Mouse (Mus musculus): ENCODE data around the gene Kcnk15. TPM values are rescaled to one million over a fixed set of nuclear protein-coding genes. Genes with fewer than 3 reads are reported as not detected.
A peak's percentile ranks its signal among the peaks of the same experiment; 100 is the strongest.

Kcnk15 gene
- not detected in 2 replicates for polyA plus RNA-seq (2015; fragmentation: Nextera tagmentation; extraction: Ambion mirVana)

- WGBS: under 1% methylated on average over 35 of the region's 38 CpGs
- ATAC-seq (replicated peaks; ENCODE audit: low FRiP score, low read depth) (no peak), DNase-seq (ENCODE audit: low spot score) (no peak)
- 0 out of 2 replicates have a peak within 1 kb of the TSS, but pooled peaks have one; percentile 4 for H3K4me3 ChIP-seq (replicated peaks; ENCODE audit: low read depth, low read length)
- no peak within 1 kb of the TSS for H3K27ac ChIP-seq
- TF ChIP-seq CTCF (IDR thresholded peaks at IDR 0.05; ENCODE audit: low read depth): peak; percentile 48
- no peaks in the 10 kb centered on the region for H3K9me3 ChIP-seq (replicated peaks; ENCODE audit: low read length)
- 0 out of 2 replicates have a peak, but pooled peaks cover 4% of the 10 kb centered on the region for H3K4me1 ChIP-seq (replicated peaks; ENCODE audit: insufficient read depth, low read length)
- no peak within 1 kb of the TSS for H3K4me2 ChIP-seq (ENCODE audit: low read length)
- no peak within 1 kb of the TSS for H3K9ac ChIP-seq (ENCODE audit: low read depth, low read length)
- peaks cover 40% of the 10 kb centered on the region for H3K27me3 ChIP-seq (ENCODE audit: insufficient read depth, low read length)
- H3K36me3 ChIP-seq (ENCODE audit: insufficient read depth, low read length): no peaks in the 10 kb centered on the region
Measured at GRCm38 (mm10) chr2:163853461-163853901, at the start of gene Kcnk15. Gene Kcnk15, plus strand, starts transcription at chr2:163853651.

- WGBS: 61% methylated on average over 5 of the region's 5 CpGs
- TF ChIP-seq CTCF (IDR thresholded peaks at IDR 0.05; ENCODE audit: low read depth): no peak
- Histone ChIP-seq H3K27ac (no peak overlapping the region), H3K4me3 (replicated peaks; ENCODE audit: low read depth, low read length) (no peak overlapping the region), H3K27me3 (ENCODE audit: insufficient read depth, low read length) (no peaks in the 10 kb centered on the region), H3K4me1 (replicated peaks; ENCODE audit: insufficient read depth, low read length) (no peaks in the 10 kb centered on the region), H3K9me3 (replicated peaks; ENCODE audit: low read length) (no peaks in the 10 kb centered on the region), H3K4me2 (ENCODE audit: low read length) (no peak overlapping the region), H3K9ac (ENCODE audit: low read depth, low read length) (no peak overlapping the region), H3K36me3 (ENCODE audit: insufficient read depth, low read length) (no peaks in the 10 kb centered on the region)
- DNase-seq (ENCODE audit: low spot score): no peak
- no peak for ATAC-seq (replicated peaks; ENCODE audit: low FRiP score, low read depth)
Measured at GRCm38 (mm10) chr2:163803838-163804237, 49.6 kb upstream of the Kcnk15 start.

- H3K9ac ChIP-seq (ENCODE audit: low read depth, low read length): no peak overlapping the region
- H3K9me3 ChIP-seq (replicated peaks; ENCODE audit: low read length): no peaks in the 10 kb centered on the region
- 93% methylated on average over 4 of the region's 4 CpGs for WGBS
- no peak for TF ChIP-seq CTCF (IDR thresholded peaks at IDR 0.05; ENCODE audit: low read depth)
- no peak for ATAC-seq (replicated peaks; ENCODE audit: low FRiP score, low read depth)
- H3K4me2 ChIP-seq (ENCODE audit: low read length): no peak overlapping the region
- no peak overlapping the region for H3K27ac ChIP-seq
- H3K4me1 ChIP-seq (replicated peaks; ENCODE audit: insufficient read depth, low read length): no peaks in the 10 kb centered on the region
- H3K36me3 ChIP-seq (ENCODE audit: insufficient read depth, low read length): no peaks in the 10 kb centered on the region
- H3K4me3 ChIP-seq (replicated peaks; ENCODE audit: low read depth, low read length): no peak overlapping the region
- H3K27me3 ChIP-seq (ENCODE audit: insufficient read depth, low read length): no peaks in the 10 kb centered on the region
- no peak for DNase-seq (ENCODE audit: low spot score)
Measured at GRCm38 (mm10) chr2:163809166-163809565, 44.3 kb upstream of the Kcnk15 start.

GRCm38 (mm10) chr2:163809704-163810103, 43.7 kb upstream of the Kcnk15 start:
- Histone ChIP-seq H3K9ac (ENCODE audit: low read depth, low read length) (no peak overlapping the region), H3K27ac (no peak overlapping the region), H3K36me3 (ENCODE audit: insufficient read depth, low read length) (no peaks in the 10 kb centered on the region), H3K27me3 (ENCODE audit: insufficient read depth, low read length) (no peaks in the 10 kb centered on the region), H3K4me2 (ENCODE audit: low read length) (no peak overlapping the region), H3K9me3 (replicated peaks; ENCODE audit: low read length) (no peaks in the 10 kb centered on the region), H3K4me1 (replicated peaks; ENCODE audit: insufficient read depth, low read length) (no peaks in the 10 kb centered on the region), H3K4me3 (replicated peaks; ENCODE audit: low read depth, low read length) (no peak overlapping the region)
- TF ChIP-seq CTCF (IDR thresholded peaks at IDR 0.05; ENCODE audit: low read depth): no peak
- 59% methylated on average over 7 of the region's 7 CpGs for WGBS
- no peak for DNase-seq (ENCODE audit: low spot score)
- no peak for ATAC-seq (replicated peaks; ENCODE audit: low FRiP score, low read depth)

- ATAC-seq (replicated peaks; ENCODE audit: low FRiP score, low read depth): no peak
- Histone ChIP-seq H3K9me3 (replicated peaks; ENCODE audit: low read length) (no peaks in the 10 kb centered on the region), H3K27me3 (ENCODE audit: insufficient read depth, low read length) (no peaks in the 10 kb centered on the region), H3K9ac (ENCODE audit: low read depth, low read length) (no peak overlapping the region), H3K4me2 (ENCODE audit: low read length) (no peak overlapping the region), H3K4me1 (replicated peaks; ENCODE audit: insufficient read depth, low read length) (no peaks in the 10 kb centered on the region), H3K27ac (no peak overlapping the region), H3K4me3 (replicated peaks; ENCODE audit: low read depth, low read length) (no peak overlapping the region), H3K36me3 (ENCODE audit: insufficient read depth, low read length) (no peaks in the 10 kb centered on the region)
- TF ChIP-seq CTCF (IDR thresholded peaks at IDR 0.05; ENCODE audit: low read depth): no peak
- no peak for DNase-seq (ENCODE audit: low spot score)
- WGBS: 52% methylated on average over 5 of the region's 5 CpGs
Measured at GRCm38 (mm10) chr2:163813077-163813476, 40.4 kb upstream of the Kcnk15 start.

- Histone ChIP-seq H3K4me3 (replicated peaks; ENCODE audit: low read depth, low read length) (no peak overlapping the region), H3K9me3 (replicated peaks; ENCODE audit: low read length) (no peaks in the 10 kb centered on the region), H3K27ac (no peak overlapping the region), H3K9ac (ENCODE audit: low read depth, low read length) (no peak overlapping the region), H3K36me3 (ENCODE audit: insufficient read depth, low read length) (no peaks in the 10 kb centered on the region), H3K27me3 (ENCODE audit: insufficient read depth, low read length) (no peaks in the 10 kb centered on the region), H3K4me2 (ENCODE audit: low read length) (no peak overlapping the region), H3K4me1 (replicated peaks; ENCODE audit: insufficient read depth, low read length) (no peaks in the 10 kb centered on the region)
- no peak for TF ChIP-seq CTCF (IDR thresholded peaks at IDR 0.05; ENCODE audit: low read depth)
- DNase-seq (ENCODE audit: low spot score) (no peak), ATAC-seq (replicated peaks; ENCODE audit: low FRiP score, low read depth) (no peak)
- 89% methylated on average over 9 of the region's 9 CpGs for WGBS
Measured at GRCm38 (mm10) chr2:163814739-163815465, 38.5 kb upstream of the Kcnk15 start.

Data from kidney, postnatal 0 days (tissue).